12 mouse cellular contexts compared by ENCODE assay signal in the genomic region with DNA sequence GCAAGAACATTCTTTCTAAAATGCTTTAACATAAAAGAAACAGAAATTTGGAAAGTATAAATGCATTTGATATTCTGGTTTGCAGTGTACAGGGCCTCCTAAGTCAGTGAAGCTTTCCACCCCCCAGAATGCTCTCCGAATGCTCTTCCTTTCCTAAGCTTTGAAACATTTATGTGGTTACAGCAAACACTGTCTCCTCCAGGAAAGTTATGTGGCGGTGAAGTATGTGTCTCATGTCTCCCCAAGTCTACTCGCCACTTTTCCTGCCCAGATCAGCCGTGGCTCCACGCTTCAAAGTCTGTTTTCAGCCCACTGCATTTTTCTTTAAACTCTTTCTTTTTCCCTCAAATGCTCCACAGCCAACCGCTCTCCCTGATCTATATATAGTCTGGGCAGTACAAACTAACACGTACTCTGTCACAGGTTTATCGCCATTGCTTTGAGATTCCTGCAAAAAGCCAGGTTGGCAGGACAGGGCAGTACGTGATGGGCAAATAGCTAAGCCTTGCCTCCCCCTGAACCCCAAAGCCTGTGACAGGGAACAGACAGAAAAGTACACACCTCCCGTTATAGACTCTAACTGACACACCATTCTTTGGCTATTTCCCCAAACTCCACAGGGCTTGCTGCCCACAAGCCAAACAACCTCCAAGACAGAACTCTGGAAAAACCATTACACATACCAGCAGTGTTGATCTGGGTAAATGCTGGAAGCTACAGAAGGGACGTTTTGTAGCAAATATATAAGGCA. TPM values are rescaled to one million over a fixed set of nuclear protein-coding genes. Genes with fewer than 3 reads are reported as not detected.
DNase-seq lines count a peak whose midpoint lies in the region; ATAC-seq and TF ChIP-seq lines count a peak whose summit lies in the region.
"Had no signal": no experiment of that assay in that cellular context is flagged by ENCODE, and none has a peak within 500 bp of the region (broad histone marks: within the 10 kb centered on the region; RNA-seq: fewer than 3 reads in every experiment).

No protein-coding gene starts in this region.

- H3K27ac ChIP-seq in heart, embryonic 10.5 days: peak overlapping the region; percentile 85
- H3K27ac ChIP-seq in heart, embryonic 13.5 days (replicated peaks): peak overlapping the region; percentile 98
- H3K27ac ChIP-seq in limb, embryonic 15.5 days: peak overlapping the region; percentile 91
- H3K27ac ChIP-seq in forebrain, embryonic 10.5 days: no peak overlapping the region

- no peaks in the 10 kb centered on the region for H3K9me3 ChIP-seq in heart, embryonic 10.5 days
- H3K9me3 ChIP-seq in heart, embryonic 13.5 days: no peaks in the 10 kb centered on the region
- H3K9me3 ChIP-seq in limb, embryonic 15.5 days: no peaks in the 10 kb centered on the region
- H3K9me3 ChIP-seq in forebrain, embryonic 10.5 days: no peaks in the 10 kb centered on the region

- ATAC-seq in Patski: peak; percentile 74
- ATAC-seq in heart, embryonic 13.5 days (ENCODE audit: extremely low read depth, insufficient number of reproducible peaks, low FRiP score, low TSS enrichment): no peak
- peak; percentile 80; the same call in 1 of the 2 replicates for ATAC-seq in limb, embryonic 15.5 days (ENCODE audit: insufficient number of reproducible peaks, low FRiP score, low TSS enrichment, low read depth)

- H3K27me3 ChIP-seq in heart, embryonic 10.5 days (ENCODE audit: insufficient read depth, poor library complexity, severe bottlenecking): no peaks in the 10 kb centered on the region
- no peaks in the 10 kb centered on the region for H3K27me3 ChIP-seq in Patski
- H3K27me3 ChIP-seq in heart, embryonic 13.5 days (replicated peaks): no peaks in the 10 kb centered on the region
- no peaks in the 10 kb centered on the region for H3K27me3 ChIP-seq in limb, embryonic 15.5 days
- peaks cover 7% of the 10 kb centered on the region; the same call in 1 of the 2 replicates for H3K27me3 ChIP-seq in forebrain, embryonic 10.5 days (ENCODE audit: poor library complexity, severe bottlenecking)

- WGBS in heart, embryonic 10.5 days: 76% methylated on average over 11 of the region's 11 CpGs
- 60% methylated on average over 11 of the region's 11 CpGs for WGBS in heart, embryonic 13.5 days
- 37% methylated on average over 11 of the region's 11 CpGs for WGBS in limb, embryonic 15.5 days
- WGBS in forebrain, embryonic 10.5 days: 90% methylated on average over 11 of the region's 11 CpGs

- no peak overlapping the region for H3K4me3 ChIP-seq in heart, embryonic 10.5 days
- no peak overlapping the region for H3K4me3 ChIP-seq in heart, embryonic 13.5 days
- no peak overlapping the region for H3K4me3 ChIP-seq in limb, embryonic 15.5 days
- H3K4me3 ChIP-seq in forebrain, embryonic 10.5 days: no peak overlapping the region

- TF ChIP-seq CTCF in Patski (IDR thresholded peaks at IDR 0.05): no peak

- H3K36me3 ChIP-seq in heart, embryonic 10.5 days: peaks cover 59% of the 10 kb centered on the region
- peaks cover 66% of the 10 kb centered on the region for H3K36me3 ChIP-seq in heart, embryonic 13.5 days
- H3K36me3 ChIP-seq in limb, embryonic 15.5 days: peaks cover 17% of the 10 kb centered on the region; the same call in 1 of the 2 replicates
- peaks cover 79% of the 10 kb centered on the region for H3K36me3 ChIP-seq in forebrain, embryonic 10.5 days (replicated peaks)

- H3K4me1 ChIP-seq in heart, embryonic 10.5 days: peaks cover 77% of the 10 kb centered on the region
- peaks cover 91% of the 10 kb centered on the region for H3K4me1 ChIP-seq in heart, embryonic 13.5 days
- peaks cover 61% of the 10 kb centered on the region for H3K4me1 ChIP-seq in limb, embryonic 15.5 days
- H3K4me1 ChIP-seq in forebrain, embryonic 10.5 days: peaks cover 26% of the 10 kb centered on the region

- H3K9ac ChIP-seq in heart, embryonic 13.5 days: peak overlapping the region; percentile 75
- H3K9ac ChIP-seq in limb, embryonic 15.5 days: no peak overlapping the region
- H3K9ac ChIP-seq: liver, postnatal 0 days had no signal

- in situ Hi-C loops in Patski (cut with MboI; ENCODE audit: low pct_unique_long_range_greater_than_20kb): no loop called here

- CTCF ChIA-PET in Patski (lab: Charles Lee): interaction anchor here (0.7 to 0.9 kb wide), 2 partner anchors 13 to 134 kb away, joined by 3 read pairs; no protein-coding TSS in a partner anchor

- POLR2A ChIA-PET in Patski (lab: Charles Lee): no interaction called here

- peak; percentile 59 for DNase-seq in heart, embryonic 10.5 days (ENCODE audit: low spot score)
- no peak for DNase-seq in heart, postnatal 4 days
- DNase-seq in Patski (ENCODE audit: low read depth, low spot score): no peak
- DNase-seq in layer of hippocampus, postnatal 10 days (ENCODE audit: low spot score in 2 of 2): no peak
- no peak for DNase-seq in forebrain, embryonic 10.5 days (ENCODE audit: extremely low spot score, low spot score)
- DNase-seq in adrenal gland, adult 18-20 months (ENCODE audit: low spot score in 2 of 2): no peak
- DNase-seq: cerebellum, postnatal 14 days; kidney, adult 2 months; liver, postnatal 0 days had no signal

- no peak overlapping the region for H3K4me2 ChIP-seq in heart, embryonic 13.5 days
- no peak overlapping the region for H3K4me2 ChIP-seq in limb, embryonic 15.5 days

RNA-seq across cellular contexts. Expression of gene Ddc, which starts 55.6 kb away (rescaled TPM):
- polyA plus RNA-seq in heart, embryonic 10.5 days (2016; fragmentation: Nextera tagmentation; extraction: Ambion mirVana): 34.5 and 42.8 TPM in 2 replicates
- 10 to 100 TPM; 44.6 to 51.4 TPM for total RNA-seq in heart, postnatal 4 days (2021)
- 0.08 TPM for polyA plus RNA-seq in Patski (2021)
- 64.6 and 78.2 TPM in 2 replicates for polyA plus RNA-seq in heart, embryonic 13.5 days (2015; fragmentation: Nextera tagmentation; extraction: Ambion mirVana)
- polyA plus RNA-seq in limb, embryonic 15.5 days (2015; fragmentation: Nextera tagmentation; extraction: Ambion mirVana): 17.6 and 35.9 TPM in 2 replicates
- total RNA-seq in layer of hippocampus, postnatal 10 days (2021): 1 to 10 TPM; 7.1 to 8.9 TPM
- polyA plus RNA-seq in forebrain, embryonic 10.5 days (2016; fragmentation: Nextera tagmentation; extraction: Ambion mirVana): 5.1 and 6.0 TPM in 2 replicates
- total RNA-seq in adrenal gland, adult 18-20 months (2021): 10 to 100 TPM; 60.8 to 74.0 TPM
- total RNA-seq: monocyte, adult 5-6 weeks had no signal
